Mouse (Mus musculus): ENCODE measurements around the gene Brinp1. TPM values are rescaled to one million over a fixed set of nuclear protein-coding genes. Genes with fewer than 3 reads are reported as not detected.

Gene Brinp1
- 100 to 1,000 TPM; 191 to 204 (median 202) TPM for total RNA-seq (2022)

DNA sequence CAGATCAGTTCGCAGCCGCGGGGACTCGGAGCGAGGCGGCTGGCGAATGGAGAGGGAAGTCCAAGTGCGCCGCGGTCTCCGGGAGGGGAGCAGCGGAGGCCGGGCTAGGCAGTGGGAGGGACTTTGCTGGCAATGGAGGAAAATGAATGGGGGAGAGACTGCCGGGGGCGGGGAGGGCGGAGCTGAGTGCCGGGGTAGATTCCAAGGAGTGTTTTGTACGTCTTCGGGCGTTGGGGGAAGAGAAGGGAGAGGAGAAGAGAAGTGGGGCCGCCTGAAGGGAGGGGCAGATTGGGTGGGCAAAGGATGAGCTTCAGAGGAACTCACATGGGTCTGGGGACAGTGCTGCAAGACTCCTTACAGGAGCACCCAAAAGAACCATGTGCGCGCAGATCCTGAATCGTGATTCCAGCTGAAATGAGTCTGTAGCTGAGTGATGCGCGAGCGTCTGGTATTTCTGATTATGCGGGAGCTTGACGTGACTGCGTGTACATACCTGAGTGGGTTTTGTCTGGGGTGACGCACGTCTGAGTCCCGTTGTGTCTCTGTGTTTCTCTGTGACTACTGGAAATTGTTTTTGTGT lies at the start of gene Brinp1:
Gene Brinp1 (minus strand): TSS at position 76 of the 580 bp plus-strand sequence.
- DNase-seq (ENCODE audit: low spot score in 2 of 2), result peak; percentile 88 to 89

DNA sequence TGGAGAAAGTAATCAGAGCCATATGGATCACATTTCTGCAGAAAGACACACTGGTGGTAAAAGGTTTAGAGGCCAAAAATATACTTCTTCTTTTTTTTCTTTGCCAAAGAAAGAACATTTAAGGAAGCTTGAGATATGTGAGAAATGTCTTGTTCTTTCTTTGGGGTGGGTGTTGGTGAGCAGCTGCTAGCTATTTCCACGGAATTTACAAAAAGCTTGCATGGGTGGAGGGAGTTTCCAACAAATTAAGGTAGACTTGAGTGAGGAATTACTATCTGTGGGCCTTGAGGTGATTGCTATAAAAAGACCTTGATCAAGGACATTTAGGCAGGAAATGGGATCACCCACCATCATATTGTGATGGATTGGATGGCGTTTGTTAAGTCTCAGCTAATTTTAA lies 3.1 kb upstream of the Brinp1 start:
- no peak for DNase-seq (ENCODE audit: low spot score in 2 of 2)

DNA sequence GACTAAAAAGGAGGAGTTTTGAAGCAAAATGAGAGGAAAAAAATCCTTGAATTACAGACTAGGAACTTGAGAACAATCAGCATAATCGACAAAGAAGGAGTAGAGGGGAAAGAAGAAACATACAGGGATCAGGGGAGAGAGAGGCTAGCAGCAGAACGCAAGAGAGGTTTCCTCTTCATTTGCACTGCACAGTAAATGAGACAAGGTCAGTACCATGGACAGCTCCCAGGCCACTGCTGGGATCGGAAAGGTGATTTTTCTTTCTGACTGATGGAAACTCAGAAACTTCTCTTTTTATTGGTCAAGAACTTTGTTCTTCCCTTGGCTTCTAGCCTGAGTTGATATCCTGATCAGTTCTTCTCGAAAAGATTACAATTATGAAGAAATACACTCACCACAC lies 1.4 kb upstream of the Brinp1 start:
- no peak for DNase-seq (ENCODE audit: low spot score in 2 of 2)

DNA sequence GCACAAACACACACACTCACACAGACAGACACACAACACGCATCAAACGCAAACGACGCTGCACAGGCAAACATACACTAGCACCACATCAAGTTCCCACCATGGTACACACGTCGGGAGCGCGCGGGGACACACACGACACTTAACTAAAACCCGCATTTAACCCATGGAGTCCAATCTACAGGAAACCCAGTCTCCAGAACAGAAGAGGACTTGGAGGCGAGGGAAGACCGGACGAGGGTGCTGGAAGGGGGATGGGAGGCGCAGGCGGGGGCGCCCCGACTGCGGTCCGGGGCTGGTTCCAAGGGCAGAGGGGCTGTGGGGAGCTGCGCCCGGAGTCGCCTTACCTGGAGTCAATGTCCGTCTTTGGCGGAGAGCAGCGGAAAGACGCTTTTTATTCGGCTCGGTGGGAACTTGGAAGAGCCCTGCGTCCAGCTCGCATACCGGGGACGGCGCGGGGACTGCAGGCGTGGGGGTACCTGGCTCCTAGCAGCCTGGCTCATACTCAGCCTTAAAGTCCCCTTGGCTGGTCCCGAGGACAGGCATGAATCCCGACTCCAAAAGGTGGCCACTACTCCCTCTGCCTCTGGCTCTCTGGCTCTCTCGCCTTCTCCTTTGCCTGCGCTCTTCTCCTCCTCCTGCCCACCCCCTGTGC lies 403 bp downstream of the Brinp1 start:
- DNase-seq (ENCODE audit: low spot score in 2 of 2), result no peak

DNA sequence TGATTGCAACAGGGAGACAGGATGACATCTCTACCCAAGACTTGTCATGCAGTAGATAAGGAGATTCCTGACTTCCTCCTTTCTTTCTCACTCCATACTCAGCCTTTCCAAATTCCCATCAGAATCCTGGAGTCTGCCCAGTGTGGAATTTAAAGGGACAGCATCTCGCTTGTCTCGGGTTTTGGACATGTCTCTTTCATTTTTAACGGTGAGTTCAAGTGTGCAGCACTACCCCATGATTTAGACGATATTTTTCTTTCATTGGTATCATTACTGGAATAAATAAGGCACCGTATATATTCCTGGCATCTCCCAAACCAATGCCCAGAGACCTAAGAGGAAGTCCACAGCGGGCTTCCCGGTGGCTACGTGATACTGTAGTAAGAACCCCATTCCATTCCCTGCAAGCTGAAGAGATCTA lies 1.1 kb downstream of the Brinp1 start:
- peak in 1 of 2 experiments; percentile 9 for DNase-seq (ENCODE audit: low spot score in 2 of 2)

DNA sequence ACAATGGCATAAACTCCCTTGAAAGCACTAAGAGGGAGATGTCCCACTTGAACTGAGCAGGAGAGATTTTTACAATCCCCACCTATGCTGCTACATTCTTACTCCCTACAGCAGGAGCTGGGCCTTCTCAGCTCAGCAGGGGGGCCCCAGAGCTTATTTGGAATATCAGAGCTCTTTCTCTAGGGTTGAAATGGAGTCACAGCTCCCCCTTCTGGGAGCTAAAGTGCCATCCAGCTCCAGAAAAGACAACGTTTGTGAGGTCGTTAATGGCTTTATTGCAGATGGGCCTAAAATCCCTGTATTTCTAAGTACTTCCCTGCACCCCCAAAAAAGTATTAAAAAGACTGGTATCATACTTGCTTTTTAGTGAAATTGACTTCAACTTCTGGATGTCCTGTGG lies 3.6 kb downstream of the Brinp1 start:
- peak; percentile 31 to 69 for DNase-seq (ENCODE audit: low spot score in 2 of 2)

DNA sequence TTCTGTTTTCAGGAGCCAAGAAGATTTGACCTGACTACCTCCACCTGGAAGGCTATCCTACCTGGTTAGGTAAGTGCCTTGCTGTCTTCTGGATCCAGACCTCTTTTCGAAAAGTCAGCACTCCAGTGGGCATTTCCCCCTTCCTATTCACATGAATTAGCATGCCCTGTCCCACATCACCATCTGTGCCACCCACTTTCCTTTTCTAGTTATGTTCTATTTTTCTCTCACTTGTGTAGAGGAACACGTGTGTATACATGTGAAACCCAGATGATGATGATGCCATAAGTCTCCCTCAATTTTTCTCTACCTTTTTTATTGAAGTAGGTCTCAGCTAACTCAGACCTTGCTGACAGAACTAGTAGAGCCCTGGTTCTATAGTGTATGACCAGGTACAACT lies 11.3 kb downstream of the Brinp1 start:
- no peak for DNase-seq (ENCODE audit: low spot score in 2 of 2)

DNA sequence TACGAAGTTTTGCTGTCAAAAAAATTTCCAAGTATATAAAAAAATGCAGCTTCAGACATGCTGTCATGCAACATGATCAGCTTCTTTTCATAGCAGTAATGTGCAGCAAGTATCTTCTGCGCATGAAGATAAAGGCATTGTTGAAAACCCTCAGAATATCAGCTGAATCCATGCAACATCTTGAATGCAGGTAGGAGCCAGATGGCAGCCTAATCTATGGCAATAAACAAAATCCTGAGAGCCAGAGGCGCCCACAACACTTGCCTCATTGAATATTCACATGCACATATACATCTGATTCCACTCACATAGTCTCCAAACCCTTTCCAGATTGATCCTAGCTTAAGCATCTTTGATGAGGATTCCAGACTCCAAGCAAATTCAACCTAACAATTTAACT lies 24.2 kb downstream of the Brinp1 start:
- DNase-seq (ENCODE audit: low spot score in 2 of 2), result peak in 1 of 2 experiments; percentile 48

DNA sequence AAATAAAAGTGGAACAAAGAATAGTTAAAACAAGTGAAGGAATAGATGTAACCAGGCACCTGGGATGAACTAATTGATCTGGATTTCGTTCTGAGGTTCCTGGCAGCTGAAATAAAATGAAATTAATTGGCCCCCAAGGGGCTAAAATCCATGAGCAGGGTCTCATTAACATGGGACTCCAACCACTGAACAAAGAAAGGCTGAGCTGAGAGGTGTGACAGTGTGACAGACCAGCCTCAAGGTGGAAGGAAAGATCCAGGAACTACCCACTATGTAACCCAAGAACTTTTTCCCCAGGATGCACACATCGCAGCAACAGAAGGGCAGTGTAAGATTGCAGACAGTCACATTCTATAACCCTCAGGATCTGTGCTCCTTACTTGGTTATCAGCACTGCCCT lies 28.1 kb downstream of the Brinp1 start:
- no peak for DNase-seq (ENCODE audit: low spot score in 2 of 2)

DNA sequence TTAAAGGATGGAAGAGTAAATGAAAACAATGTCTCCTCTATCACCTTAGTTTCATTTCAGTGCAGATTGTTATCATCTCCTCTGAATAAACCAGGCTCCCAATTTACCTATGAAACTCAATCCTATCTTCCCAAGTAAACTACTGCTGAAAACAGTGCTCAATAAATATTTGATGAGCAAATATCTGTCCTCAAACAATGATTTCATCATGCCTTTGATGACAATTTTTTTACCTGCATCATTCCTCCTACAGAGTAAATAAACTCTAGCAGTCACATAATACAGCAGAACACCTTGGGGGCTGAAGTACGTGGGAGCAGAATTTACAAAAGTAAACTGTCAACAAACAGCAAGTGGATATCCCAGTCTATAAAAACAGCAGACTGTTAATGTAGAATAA lies 31.3 kb downstream of the Brinp1 start:
- DNase-seq (ENCODE audit: low spot score in 2 of 2), result no peak

DNA sequence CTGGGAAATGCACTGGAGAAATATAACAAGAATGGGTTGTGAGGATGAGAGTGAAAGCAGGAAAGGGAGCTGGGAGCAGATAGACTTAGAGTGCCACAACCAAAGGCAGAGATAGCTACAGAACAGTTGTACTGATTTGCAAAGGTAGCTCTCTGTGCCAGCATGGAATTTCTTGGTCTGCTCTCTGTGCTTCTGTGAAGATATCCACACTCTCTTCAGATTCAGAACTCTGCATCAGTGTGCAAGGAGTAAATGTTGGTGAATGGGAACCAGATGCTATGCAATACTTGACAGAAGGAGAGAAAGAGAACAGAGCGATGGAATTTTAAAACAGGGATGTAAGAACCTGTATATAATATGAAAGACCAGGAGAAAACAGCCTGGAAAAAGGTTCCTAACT lies 31.7 kb downstream of the Brinp1 start:
- no peak for DNase-seq (ENCODE audit: low spot score in 2 of 2)

DNA sequence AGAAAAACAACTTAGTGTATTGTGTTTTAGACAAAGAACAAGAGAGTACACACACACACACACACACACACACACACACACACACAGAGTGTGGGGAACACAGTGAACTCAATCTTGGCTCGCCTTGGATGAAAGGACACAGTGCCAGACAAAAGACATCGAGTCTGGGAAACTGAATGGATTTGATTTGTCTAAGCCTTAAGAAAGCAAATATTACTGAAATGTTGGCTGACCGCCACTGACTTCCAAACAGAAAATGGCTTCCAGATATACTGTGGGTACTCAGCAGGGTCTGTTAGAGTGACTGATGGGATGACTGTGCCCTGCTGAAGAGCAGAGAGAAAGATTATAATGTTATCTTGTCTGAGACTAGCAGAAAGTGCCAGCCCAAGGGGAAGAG lies 34.1 kb downstream of the Brinp1 start:
- DNase-seq (ENCODE audit: low spot score in 2 of 2), result no peak

DNA sequence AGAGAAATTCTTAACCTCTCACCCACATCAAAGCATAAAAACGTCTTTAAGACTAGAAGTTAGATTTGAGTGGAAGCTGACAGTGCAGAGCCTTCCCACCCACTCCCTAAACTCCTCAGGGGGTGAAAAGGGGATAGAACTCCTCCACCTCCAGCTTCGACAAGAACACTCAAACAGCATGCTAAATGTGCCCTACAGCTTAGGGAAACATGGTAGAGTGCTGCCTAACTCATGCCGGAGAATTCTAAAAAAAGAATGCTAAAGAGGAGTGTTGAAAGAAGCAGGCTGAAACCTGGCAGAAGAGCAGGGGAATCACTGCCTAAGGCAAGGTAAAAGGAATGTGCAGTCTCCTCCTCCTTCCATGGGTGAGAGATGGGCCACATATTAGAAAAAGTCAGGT lies 43.3 kb downstream of the Brinp1 start:
- no peak for DNase-seq (ENCODE audit: low spot score in 2 of 2)

DNA sequence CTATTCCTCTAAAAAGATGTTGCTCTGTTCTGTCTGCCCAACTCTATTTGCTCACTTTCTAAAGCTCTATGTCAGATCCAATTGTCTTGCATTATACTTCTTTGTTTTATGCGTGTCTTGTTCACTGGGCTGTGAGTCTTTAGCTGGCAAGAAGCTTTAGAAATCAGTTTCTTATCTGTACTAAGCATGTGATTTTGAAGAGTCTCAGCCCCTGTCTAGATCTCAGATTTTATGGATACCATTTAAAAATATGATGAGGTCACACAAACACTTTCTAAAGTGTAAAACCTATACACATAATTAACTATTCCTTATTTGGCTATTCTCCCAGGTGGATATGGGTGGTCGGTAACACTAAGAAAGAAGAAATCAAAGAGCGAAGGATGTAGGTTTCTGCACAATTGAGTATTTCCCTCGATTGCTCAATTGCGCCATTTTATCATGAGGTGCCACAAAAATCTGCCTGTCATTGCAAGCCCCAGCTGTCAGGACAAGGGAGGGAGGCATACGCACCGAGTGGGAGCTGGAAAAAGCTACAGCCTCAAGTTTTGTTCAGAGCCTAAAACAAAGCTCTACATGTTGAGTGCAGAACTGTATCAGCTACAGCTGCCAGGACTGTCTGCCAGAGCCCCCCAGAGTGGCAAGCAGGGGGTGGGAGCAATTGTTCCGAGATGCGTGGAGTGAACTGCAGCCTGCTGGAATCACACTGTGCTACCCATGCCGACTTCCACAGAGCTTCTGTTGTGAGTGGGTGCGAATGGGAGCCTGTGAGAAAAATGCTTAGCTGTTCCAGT lies 47.6 kb downstream of the Brinp1 start:
- peak; percentile 87 to 93 for DNase-seq (ENCODE audit: low spot score in 2 of 2)

DNA sequence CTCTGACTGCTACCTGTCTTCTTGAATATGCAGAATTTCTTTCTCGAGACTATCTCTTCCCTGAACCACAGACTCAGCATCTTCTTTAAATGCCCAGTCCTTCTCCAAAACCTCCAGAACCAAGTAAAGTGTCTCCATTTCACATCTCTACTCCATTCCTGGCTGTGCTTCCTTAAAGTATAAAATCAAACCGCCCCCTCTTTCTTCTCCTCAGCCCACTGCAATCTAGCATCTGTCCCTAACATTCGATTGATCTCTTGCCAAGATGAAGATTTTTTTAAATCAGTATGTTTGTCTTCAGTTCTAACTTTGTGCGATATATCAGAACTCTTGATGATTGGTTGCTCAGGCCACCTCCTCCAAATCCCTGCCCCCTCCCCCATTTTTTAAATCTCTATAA lies 63.7 kb downstream of the Brinp1 start:
- DNase-seq (ENCODE audit: low spot score in 2 of 2), result no peak

DNA sequence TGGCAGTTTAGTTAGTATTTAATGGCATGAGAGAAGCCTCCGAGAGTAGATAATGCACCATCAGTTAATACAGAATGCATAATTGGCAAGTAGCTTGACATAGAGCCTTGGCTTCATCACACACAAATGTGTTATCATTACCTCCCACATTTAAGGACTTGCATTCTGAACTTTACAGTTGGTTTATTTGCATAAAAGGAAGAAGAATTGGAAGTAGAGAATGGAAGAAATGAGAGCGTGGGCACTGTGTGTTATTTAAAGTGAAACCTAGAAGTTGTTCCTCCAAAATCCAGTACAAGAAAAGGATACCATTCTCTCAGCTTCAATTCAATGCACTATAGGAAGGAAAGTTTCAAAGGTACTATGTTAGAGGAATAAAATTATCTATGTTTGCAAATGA lies 67.9 kb downstream of the Brinp1 start:
- DNase-seq (ENCODE audit: low spot score in 2 of 2), result no peak

DNA sequence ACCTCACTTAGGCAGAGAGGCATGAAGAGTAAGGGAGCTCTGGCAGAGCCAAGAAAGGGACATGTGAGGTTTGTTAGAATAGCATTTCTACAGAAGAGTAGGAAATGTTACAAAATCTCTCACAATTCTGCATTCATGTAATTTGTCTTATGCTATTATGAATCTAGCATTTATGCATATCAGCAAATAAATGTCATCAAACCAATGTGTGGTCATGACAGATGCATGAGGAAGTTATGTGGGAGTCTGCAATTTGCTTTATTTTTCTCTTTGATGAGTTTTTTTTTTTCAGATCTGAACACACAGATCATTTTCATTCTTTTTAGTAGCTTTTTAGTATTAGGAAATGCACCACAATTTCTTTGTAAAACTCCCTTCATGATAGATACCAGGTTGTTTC lies 82.2 kb downstream of the Brinp1 start:
- DNase-seq (ENCODE audit: low spot score in 2 of 2), result no peak

DNA sequence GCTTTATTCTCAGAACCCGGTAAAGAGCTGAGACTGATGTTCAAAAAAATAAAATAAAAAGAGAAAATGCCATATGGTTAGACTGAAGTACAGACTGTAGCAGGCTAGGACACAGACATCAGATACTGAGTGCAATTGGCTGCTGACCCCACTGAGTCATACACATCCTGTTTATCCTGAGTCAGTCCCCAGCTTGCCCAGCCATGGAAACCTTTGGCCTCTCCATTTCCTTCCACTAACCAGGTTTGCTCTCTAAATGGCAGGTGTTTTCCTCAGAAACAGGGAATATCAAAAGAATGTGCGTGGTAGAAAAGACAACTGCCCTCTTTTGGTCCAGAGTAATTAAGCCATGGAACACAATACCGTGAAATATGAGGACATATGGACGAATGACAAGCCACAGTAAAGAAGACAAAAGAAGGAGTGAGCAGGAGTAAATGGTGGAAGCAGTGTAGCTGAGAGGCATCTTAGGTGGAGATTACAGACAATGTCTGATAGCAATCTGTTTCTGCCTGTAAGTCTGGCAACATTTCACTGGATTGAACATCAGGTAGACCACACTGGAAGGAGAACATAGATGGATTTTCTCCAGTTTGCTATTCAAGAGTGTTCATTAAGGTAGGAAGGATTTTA lies 88.9 kb downstream of the Brinp1 start:
- no peak for DNase-seq (ENCODE audit: low spot score in 2 of 2)

DNA sequence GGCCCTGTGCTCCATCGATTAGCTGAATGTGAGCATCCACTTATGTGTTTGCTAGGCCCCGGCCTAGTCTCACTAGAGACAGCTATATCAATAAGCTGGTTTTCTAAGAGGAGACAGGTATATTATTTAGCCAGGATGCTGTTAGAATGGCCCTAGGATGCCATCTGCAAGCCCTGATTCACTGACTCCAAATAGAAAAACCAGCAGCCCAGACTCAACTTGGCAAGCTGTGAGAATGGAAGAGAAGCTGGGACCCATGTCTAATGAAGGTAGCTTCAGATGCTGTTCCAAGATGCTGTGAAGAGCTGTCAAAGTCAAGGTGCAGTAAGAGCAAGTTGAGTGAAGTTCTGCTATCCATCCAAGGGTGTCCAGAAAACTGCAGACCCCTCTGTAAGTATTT lies 89.5 kb downstream of the Brinp1 start:
- no peak for DNase-seq (ENCODE audit: low spot score in 2 of 2)

DNA sequence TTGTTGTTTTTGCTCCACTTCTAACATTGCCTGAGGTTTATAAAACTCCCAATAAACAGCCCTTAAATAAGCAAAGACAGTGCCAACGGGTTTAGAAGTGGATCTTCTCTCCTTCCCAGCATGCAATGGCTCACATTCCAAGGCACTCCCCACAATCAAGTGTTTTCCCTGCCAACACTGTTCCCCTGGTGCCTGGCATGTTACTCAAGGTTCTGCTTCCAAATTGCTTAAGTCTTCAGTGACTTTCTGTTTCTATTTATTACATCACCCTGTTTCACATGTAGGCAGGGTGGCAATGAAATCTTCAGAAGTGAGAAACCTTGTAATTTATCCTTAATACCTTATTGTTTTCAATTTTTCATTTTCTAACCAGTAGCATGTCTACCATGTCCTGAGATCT lies 97.3 kb downstream of the Brinp1 start:
- no peak for DNase-seq (ENCODE audit: low spot score in 2 of 2)

DNA sequence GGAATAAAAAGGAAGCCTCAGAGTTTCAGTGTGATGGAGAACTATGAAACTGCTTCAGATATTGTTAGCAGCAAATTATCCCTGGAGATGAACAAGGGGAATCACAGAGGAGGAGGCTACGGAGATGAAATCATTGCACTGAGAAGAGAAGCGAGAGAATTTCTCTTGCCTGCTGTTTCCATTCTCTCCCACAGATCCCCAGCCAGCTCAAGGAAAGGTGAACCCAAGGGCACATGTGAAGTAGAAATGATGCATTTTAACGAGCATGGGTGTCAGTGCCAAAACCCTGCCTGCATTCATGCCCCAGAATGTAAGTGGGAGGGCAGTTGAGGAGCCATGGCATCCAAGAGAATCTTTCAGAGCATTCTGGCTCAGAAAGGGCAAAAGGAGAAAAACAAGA lies 104.5 kb downstream of the Brinp1 start:
- no peak for DNase-seq (ENCODE audit: low spot score in 2 of 2)

DNA sequence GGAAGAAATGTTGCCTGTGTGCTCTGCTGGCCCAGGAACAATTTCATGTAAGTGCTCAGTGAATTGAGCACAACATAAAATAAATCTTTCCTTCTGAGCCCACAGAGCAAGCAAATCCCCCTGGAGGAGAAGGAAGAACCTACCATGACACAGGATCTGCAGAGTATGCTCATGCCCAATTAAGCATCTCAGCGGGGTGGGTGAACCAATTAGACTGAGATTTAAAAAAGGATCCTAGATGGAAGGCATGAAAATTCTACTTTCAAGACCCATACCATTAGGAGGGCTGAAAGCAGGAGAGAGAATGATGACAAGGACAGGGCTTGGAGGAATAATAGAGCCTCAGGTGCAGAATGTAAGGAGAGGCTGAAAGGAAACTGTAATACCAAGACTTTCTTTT lies 107.2 kb downstream of the Brinp1 start:
- no peak for DNase-seq (ENCODE audit: low spot score in 2 of 2)

All from layer of hippocampus, adult 8-10 months (tissue).